Mouse (Mus musculus) gastrocnemius, adult 2 months (tissue): ENCODE results near the gene Akt3. TPM values are rescaled to one million over a fixed set of nuclear protein-coding genes. Genes with fewer than 3 reads are reported as not detected.

Source experiments
- DNase-seq: peaks from one replicate; pipeline ENCODE4 v3.0.0; 2022
- H3K27ac ChIP-seq: fragments of 200-600 bp; 2 replicates; pipeline ENCODE4 v1.8.1; 2022; ENCODE audit warnings: mild to moderate bottlenecking
- H3K4me3 ChIP-seq: fragments of 200-600 bp; 2 replicates; pipeline ENCODE4 v1.8.1; 2022; ENCODE audit warnings: mild to moderate bottlenecking, moderate library complexity
- CTCF ChIP-seq: fragments of 200-600 bp; IDR thresholded peaks from 2 replicates; pipeline ENCODE4 v1.8.1; 2022; ENCODE audit warnings: antibody characterized with exemption, mild to moderate bottlenecking, moderate library complexity
- intact Hi-C: fragments of 180-260 bp; cut with DNase I; formaldehyde crosslinking; loops from one replicate; pipeline ENCODE4 v1.15.1; 2025
- total RNA-seq, 2 experiments: library from RNA; stranded (reverse); gene quantifications; 2 replicates each; pipeline ENCODE4 v1.2.3; 2021

Gene Akt3
- total RNA-seq, 2 experiments from 2014 or later, result 9.1 to 11.0 TPM

GRCm38 (mm10) chr1:177238368-177238767, 19.6 kb downstream of the Akt3 start:
- no peak overlapping the region for H3K4me3 ChIP-seq
- H3K27ac ChIP-seq, result no peak overlapping the region
- intact Hi-C loops, result no loop called here
- no peak for DNase-seq
- TF ChIP-seq CTCF, result no peak

GRCm38 (mm10) chr1:177236695-177237094, 21.3 kb downstream of the Akt3 start:
- Histone ChIP-seq H3K4me3 (no peak overlapping the region), H3K27ac (no peak overlapping the region)
- intact Hi-C loops, result no loop called here
- peak; percentile 20; the same call in 1 of the 2 replicates for TF ChIP-seq CTCF
- no peak for DNase-seq

- intact Hi-C loops, result no loop called here
- no peak for DNase-seq
- Histone ChIP-seq H3K27ac (no peak overlapping the region), H3K4me3 (no peak overlapping the region)
- TF ChIP-seq CTCF, result no peak
Observed at GRCm38 (mm10) chr1:177236249-177236648, 21.8 kb downstream of the Akt3 start.

GRCm38 (mm10) chr1:177234462-177234861, 23.5 kb downstream of the Akt3 start:
- DNase-seq, result no peak
- intact Hi-C loops, result no loop called here
- no peak for TF ChIP-seq CTCF
- H3K4me3 ChIP-seq, result no peak overlapping the region
- no peak overlapping the region for H3K27ac ChIP-seq

- intact Hi-C loops, result no loop called here
- no peak overlapping the region for H3K27ac ChIP-seq
- no peak for TF ChIP-seq CTCF
- no peak for DNase-seq
- H3K4me3 ChIP-seq, result no peak overlapping the region
Observed at GRCm38 (mm10) chr1:177231122-177231521, 26.9 kb downstream of the Akt3 start.

GRCm38 (mm10) chr1:177198978-177199377, 59.0 kb downstream of the Akt3 start:
- DNase-seq, result no peak
- TF ChIP-seq CTCF, result no peak
- Histone ChIP-seq H3K4me3 (no peak overlapping the region), H3K27ac (no peak overlapping the region)
- intact Hi-C loops, result no loop called here

- intact Hi-C loops, result no loop called here
- H3K27ac ChIP-seq, result no peak overlapping the region
- TF ChIP-seq CTCF, result peak; percentile 51
- DNase-seq, result no peak
- H3K4me3 ChIP-seq, result no peak overlapping the region
Observed at GRCm38 (mm10) chr1:177195224-177195623, 62.8 kb downstream of the Akt3 start.

DNA sequence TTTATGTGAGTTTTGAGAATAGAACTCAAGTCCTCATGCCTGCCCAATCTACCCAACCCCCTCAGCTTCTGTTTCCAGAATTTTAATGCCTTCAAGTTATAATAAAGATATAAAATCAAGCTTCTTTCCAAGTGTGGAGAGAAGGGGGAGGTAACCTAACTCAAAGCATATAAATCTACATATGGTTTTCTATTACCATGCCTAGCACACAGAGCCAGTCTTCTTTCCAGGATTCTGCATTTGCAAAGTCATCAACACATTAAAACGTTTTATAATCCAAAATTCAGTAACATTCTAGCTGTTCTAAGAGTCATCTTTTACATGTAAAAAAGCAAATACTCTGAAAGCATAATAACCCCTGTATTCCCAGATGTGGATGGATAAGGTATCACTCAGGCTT, 63.7 kb downstream of the Akt3 start:
- DNase-seq, result no peak
- no peak overlapping the region for H3K4me3 ChIP-seq
- no peak overlapping the region for H3K27ac ChIP-seq
- intact Hi-C loops, result no loop called here
- TF ChIP-seq CTCF, result no peak

GRCm38 (mm10) chr1:177191623-177192022, 66.4 kb downstream of the Akt3 start:
- Histone ChIP-seq H3K4me3 (no peak overlapping the region), H3K27ac (no peak overlapping the region)
- intact Hi-C loops, result no loop called here
- no peak for DNase-seq
- TF ChIP-seq CTCF, result no peak

DNA sequence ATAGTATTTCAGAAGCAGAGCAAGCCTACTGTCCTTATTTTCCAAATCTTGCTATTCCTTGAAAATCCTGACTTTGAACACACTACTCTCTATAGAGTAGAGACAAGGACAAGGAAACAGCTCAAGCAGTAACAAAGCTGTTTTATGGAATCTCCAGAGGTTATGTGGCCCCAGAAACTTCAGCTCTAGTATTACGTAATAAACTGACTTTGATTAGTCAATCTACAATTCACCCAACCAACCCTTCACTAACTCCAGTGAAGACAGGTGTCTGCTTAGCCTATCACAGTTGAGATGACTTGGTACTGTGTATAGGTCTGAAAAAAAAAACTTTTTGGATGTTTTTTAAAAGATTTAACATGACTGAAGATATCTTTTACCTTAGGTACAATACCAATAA, 67.6 kb downstream of the Akt3 start:
- Histone ChIP-seq H3K27ac (no peak overlapping the region), H3K4me3 (no peak overlapping the region)
- DNase-seq, result no peak
- no peak for TF ChIP-seq CTCF
- intact Hi-C loops, result no loop called here

- no peak for DNase-seq
- no peak overlapping the region for H3K27ac ChIP-seq
- peak; percentile 86 for TF ChIP-seq CTCF
- intact Hi-C loops, result loop anchor here (1.0 to 5.0 kb wide), 4 partner anchors 190 to 514 kb away; no protein-coding TSS in a partner anchor
- H3K4me3 ChIP-seq, result no peak overlapping the region
Observed at GRCm38 (mm10) chr1:177188708-177189107, 69.3 kb downstream of the Akt3 start.

DNA sequence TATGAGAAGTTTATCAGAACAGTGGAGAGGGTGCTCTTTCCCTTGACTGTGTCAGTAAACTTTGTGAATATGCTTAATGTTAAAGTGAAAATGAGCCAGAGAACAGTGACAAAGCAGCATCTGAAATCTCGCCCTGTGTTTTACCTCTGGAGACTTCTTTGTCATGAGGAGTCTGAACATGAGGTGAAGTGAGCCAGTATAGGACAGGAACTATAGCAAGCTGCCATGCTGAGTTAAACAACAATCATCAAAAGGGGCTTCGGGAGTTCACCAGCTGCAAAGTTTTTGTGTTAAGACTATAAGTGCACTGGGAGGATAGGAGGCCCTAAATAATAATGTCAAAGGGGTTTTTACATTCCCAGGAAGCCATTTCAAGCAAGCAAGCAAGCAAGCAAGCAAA, 71.3 kb downstream of the Akt3 start:
- H3K27ac ChIP-seq, result no peak overlapping the region
- H3K4me3 ChIP-seq, result no peak overlapping the region
- no peak for TF ChIP-seq CTCF
- DNase-seq, result no peak
- intact Hi-C loops, result loop anchor here (5.0 kb wide), 1 partner anchor 516 kb away; no protein-coding TSS in a partner anchor

DNA sequence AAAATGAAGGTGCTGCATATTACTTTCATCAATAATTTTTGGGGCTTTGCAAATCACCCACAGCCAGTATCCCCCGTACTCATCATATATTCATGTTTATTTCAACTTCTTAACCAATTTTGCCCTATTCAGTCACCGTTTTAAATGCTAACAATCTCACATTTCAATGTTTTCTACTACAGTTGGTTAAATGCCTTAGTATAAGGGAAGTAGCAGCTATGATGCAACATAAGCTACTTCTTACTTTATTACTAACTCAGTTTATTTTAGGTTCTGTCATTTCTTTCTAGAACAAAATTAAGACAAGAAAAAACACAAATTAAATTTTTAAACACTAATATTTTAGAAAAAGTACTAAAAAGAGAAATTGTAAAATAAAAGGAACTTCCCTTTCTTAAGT, 78.4 kb downstream of the Akt3 start:
- intact Hi-C loops, result no loop called here
- no peak overlapping the region for H3K27ac ChIP-seq
- no peak for DNase-seq
- no peak overlapping the region for H3K4me3 ChIP-seq
- TF ChIP-seq CTCF, result no peak

DNA sequence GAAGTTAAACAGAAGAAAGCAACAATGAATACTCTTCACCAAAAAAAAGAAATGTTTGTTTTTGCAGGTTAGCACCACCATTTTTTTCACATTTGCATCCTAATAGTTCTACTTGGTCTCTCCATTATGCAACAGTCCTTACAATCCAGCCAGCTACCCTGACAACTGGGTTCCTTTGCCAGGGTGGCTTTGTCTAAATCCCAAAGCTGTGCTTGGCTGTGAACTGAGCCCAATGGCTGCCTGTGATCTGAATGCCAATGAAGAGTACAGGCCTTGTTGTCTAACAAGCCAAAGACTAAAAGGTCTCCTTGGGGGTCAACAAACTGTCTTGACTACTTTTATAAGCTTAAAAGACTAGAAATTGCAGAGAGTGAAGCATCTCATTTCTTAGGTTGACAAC, 82.6 kb downstream of the Akt3 start:
- H3K4me3 ChIP-seq, result no peak overlapping the region
- no peak for DNase-seq
- TF ChIP-seq CTCF, result no peak
- intact Hi-C loops, result no loop called here
- no peak overlapping the region for H3K27ac ChIP-seq

GRCm38 (mm10) chr1:177171300-177171699, 86.7 kb downstream of the Akt3 start:
- intact Hi-C loops, result no loop called here
- no peak for TF ChIP-seq CTCF
- Histone ChIP-seq H3K4me3 (no peak overlapping the region), H3K27ac (no peak overlapping the region)
- no peak for DNase-seq
